Mouse (Mus musculus): ENCODE data around the gene Invs. TPM values are rescaled to one million over a fixed set of nuclear protein-coding genes. Genes with fewer than 3 reads are reported as not detected.
"Not testable (repeated sequence)": the region's sequence is repeated elsewhere in the genome, so short reads cannot be mapped to it uniquely, and the experiment has no call there.

Gene Invs
- polyA plus RNA-seq, 1 experiment from 2014 or later = 4.5 TPM

DNA sequence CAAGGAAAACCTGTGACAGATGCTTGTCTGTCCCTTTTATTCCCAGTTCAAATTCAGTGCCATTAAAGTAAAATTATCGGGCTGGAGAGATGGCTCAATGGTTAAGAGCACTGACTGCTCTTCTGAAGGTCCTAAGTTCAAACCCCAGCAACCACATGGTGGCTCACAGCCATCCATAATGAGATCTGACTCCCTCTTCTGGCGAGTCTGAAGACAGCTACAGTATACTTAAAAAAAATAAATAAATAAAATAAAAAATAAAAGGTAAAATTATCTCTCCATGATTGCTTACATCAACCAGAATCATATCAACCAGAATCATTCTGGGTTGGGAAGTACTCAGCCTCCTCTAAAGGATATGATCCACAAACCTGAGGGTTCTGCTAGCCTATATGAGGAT is 48.5 kb downstream of the Invs start:
- 62% methylated on average over 2 of the region's 2 CpGs for WGBS
- ATAC-seq (ENCODE audit: extremely low read depth, insufficient number of reproducible peaks, low FRiP score, low TSS enrichment) = no peak
- H3K4me2 ChIP-seq = no peak overlapping the region

DNA sequence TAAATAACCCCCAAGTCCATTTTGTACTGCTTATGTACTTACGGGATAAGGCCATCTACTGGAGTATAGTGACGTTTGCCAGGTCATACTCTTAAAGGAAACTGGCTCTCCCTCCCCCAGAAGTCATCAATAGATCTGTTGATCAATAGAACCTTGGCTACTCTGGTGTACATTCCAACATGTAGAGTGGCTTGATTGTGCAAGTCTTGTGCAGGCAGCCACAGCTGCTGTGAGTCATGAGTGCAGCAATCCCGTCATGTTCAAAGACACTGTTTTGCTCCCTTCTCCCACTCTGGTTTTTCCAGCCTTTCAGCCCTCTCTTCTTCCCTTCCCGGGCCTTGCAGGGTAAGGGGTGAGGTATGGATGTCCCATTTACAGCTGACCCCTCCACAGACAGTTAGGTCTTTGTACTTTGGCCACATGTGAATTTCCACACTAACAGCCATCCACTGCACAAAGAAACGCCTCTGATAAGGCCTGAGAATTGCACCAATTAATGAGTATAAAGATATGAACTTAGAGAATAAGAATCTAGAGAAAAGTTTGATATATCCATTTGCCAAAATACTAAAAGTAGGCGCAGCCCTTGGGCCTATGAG is 53.0 kb downstream of the Invs start:
- no peak for ATAC-seq (ENCODE audit: extremely low read depth, insufficient number of reproducible peaks, low FRiP score, low TSS enrichment)
- Histone ChIP-seq H3K9ac (no peak overlapping the region), H3K4me2 (no peak overlapping the region), H3K36me3 (no peaks in the 10 kb centered on the region), H3K9me3 (no peaks in the 10 kb centered on the region), H3K27ac (replicated peaks) (no peak overlapping the region), H3K4me1 (no peaks in the 10 kb centered on the region), H3K4me3 (no peak overlapping the region), H3K27me3 (replicated peaks) (no peaks in the 10 kb centered on the region)
- WGBS = 73% methylated on average over 6 of the region's 6 CpGs

More for the DNA sequence above, 48.5 kb downstream of the Invs start:
- no peak overlapping the region for H3K27ac ChIP-seq (replicated peaks)
- H3K4me3 ChIP-seq = no peak overlapping the region
- no peak overlapping the region for H3K9ac ChIP-seq
- H3K4me1 ChIP-seq = no peaks in the 10 kb centered on the region
- no peaks in the 10 kb centered on the region for H3K9me3 ChIP-seq
- H3K36me3 ChIP-seq = no peaks in the 10 kb centered on the region
- no peaks in the 10 kb centered on the region for H3K27me3 ChIP-seq (replicated peaks)

DNA sequence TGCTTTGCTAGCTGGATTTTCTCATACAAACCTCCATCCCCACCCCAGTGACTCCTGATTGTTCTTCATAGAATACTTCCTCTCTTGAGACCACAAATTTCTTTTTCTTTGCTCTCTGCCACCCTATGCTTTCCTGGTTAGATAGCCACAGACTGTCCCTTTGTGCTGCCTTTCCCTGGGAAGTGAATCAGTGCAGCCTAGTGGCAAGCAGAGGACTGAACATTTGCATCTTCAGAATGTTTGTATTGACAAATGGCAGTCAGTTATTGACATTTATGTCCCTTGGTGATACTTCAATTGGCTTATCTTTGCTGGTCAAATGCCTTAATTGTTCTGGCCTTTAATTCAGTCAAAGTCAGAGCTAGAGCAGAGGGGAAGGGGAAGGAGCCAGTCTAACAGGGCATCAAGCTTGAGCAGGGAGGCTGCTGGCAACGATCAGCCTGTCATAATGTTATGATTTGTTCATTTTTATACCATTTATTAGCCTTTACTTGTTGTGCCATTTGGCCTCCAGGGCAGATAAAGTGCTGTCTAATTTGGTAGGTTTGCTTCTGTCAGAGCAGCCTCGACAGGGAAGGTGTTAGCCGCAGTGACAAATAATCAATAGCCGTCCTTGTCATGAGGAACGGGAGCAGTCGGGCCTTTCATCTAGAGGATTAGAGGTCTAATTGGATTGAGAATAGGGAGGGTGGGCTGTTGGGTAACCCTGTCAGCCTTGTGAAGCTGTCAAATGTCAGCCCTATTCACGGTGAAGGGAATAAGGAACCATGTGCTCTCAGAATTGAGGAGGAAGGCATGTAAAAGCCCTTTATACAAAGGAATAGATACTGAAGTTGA is 55.6 kb downstream of the Invs start:
- 25% methylated on average over 7 of the region's 7 CpGs for WGBS
- H3K4me2 ChIP-seq = no peak overlapping the region

DNA sequence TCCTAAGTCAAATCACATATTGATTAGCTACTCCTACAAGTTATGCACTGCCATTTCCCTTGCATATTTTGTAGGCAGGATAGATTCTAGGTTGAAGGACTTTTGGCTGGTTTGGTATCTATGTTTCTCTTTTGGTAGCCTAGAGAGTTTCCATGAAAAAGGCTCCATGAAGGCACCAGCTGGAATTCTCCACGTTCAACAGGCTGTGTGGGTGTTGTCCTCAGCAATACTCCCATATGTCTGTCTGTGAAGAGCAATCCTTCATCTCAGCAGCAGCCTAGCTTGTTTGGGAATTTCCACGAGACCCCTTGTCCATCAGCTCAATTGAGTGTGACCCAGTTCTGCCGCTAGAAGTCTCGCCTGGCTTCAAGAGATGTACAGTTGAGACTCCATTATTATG is 63.1 kb downstream of the Invs start:
- WGBS = 70% methylated on average over 4 of the region's 4 CpGs
- Histone ChIP-seq H3K9me3 (no peaks in the 10 kb centered on the region), H3K9ac (no peak overlapping the region), H3K4me1 (no peaks in the 10 kb centered on the region), H3K4me2 (no peak overlapping the region), H3K27ac (replicated peaks) (no peak overlapping the region), H3K27me3 (replicated peaks) (no peaks in the 10 kb centered on the region), H3K36me3 (0 out of 2 replicates have a peak, but pooled peaks cover 3% of the 10 kb centered on the region), H3K4me3 (no peak overlapping the region)
- ATAC-seq (ENCODE audit: extremely low read depth, insufficient number of reproducible peaks, low FRiP score, low TSS enrichment) = no peak

More for the DNA sequence above, 55.6 kb downstream of the Invs start:
- Histone ChIP-seq H3K36me3 (no peaks in the 10 kb centered on the region), H3K9ac (no peak overlapping the region), H3K27me3 (replicated peaks) (no peaks in the 10 kb centered on the region), H3K4me3 (no peak overlapping the region), H3K27ac (replicated peaks) (no peak overlapping the region), H3K4me1 (no peaks in the 10 kb centered on the region), H3K9me3 (no peaks in the 10 kb centered on the region)
- no peak for ATAC-seq (ENCODE audit: extremely low read depth, insufficient number of reproducible peaks, low FRiP score, low TSS enrichment)

DNA sequence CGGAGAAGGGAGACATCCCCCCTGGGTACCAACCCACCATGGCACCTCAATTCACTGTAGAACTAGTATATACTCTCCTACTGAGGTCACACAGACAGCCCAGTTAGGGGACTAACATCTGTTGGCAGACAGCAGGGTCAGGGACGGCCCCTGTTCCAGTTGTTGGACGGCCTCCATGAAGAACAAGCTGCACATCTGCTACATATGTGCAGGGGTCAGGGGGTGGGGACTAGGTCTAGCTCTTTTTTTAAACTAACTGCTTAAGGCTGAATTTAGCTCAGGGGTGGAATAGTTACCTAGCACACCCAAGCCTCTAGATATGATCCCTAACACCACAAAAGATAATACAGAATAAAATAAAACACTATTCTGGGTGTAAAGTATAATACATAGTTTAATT is 82.8 kb downstream of the Invs start:
- 60% methylated on average over 3 of the region's 3 CpGs for WGBS
- Histone ChIP-seq H3K4me3 (no peak overlapping the region), H3K9ac (no peak overlapping the region), H3K27ac (replicated peaks) (no peak overlapping the region), H3K9me3 (no peaks in the 10 kb centered on the region), H3K4me2 (no peak overlapping the region), H3K27me3 (replicated peaks) (no peaks in the 10 kb centered on the region), H3K36me3 (no peaks in the 10 kb centered on the region), H3K4me1 (no peaks in the 10 kb centered on the region)
- ATAC-seq (ENCODE audit: extremely low read depth, insufficient number of reproducible peaks, low FRiP score, low TSS enrichment) = no peak

DNA sequence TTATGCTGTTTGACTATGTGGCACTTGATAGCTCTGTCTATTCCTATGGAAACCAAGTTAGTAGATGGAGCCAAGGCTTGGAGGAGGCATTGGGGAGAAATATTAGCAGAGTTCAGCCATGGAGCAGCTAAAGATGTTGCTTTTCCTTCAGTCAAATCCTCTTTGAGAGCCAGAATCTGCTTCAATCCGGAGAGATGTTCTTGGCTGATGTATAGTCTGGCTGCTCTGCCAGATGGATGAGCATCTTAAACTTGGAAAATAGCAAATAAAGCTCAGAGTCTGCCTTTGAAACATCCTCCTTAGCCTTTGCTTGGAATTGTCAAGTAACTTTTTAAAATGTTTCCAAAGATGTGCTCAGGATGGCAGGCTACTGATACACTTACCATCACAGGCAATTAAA is 91.5 kb downstream of the Invs start:
- 68% methylated on average over 1 of the region's 1 CpGs for WGBS
- H3K9ac ChIP-seq = no peak overlapping the region
- no peaks in the 10 kb centered on the region for H3K9me3 ChIP-seq
- H3K36me3 ChIP-seq = no peaks in the 10 kb centered on the region
- no peak overlapping the region for H3K4me3 ChIP-seq
- H3K27me3 ChIP-seq (replicated peaks) = no peaks in the 10 kb centered on the region
- H3K4me2 ChIP-seq = no peak overlapping the region
- no peak for ATAC-seq (ENCODE audit: extremely low read depth, insufficient number of reproducible peaks, low FRiP score, low TSS enrichment)
- no peaks in the 10 kb centered on the region for H3K4me1 ChIP-seq
- H3K27ac ChIP-seq (replicated peaks) = no peak overlapping the region

DNA sequence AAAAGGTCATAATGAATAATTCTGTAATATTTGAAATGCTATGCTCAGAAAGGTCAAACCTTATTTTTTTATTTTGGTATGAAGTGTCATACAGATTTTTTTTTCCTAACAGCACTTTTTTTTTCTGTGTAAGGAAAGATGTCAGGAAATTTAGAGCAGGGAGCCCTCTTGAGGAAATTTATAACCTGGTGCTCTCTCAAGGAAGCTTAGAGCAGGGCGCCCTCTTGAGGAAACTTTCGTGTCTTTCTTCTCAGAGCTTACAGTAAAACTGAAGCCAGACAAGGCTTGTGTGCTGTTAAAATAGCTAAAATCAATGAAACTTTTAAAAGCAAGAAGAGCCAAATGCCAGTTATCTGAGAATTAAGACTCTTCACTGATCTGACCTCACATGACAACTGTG is 101.4 kb downstream of the Invs start:
- Histone ChIP-seq H3K9me3 (no peaks in the 10 kb centered on the region), H3K4me2 (no peak overlapping the region), H3K4me3 (no peak overlapping the region), H3K9ac (no peak overlapping the region), H3K36me3 (no peaks in the 10 kb centered on the region), H3K27ac (replicated peaks) (no peak overlapping the region), H3K4me1 (no peaks in the 10 kb centered on the region), H3K27me3 (replicated peaks) (no peaks in the 10 kb centered on the region)
- ATAC-seq (ENCODE audit: extremely low read depth, insufficient number of reproducible peaks, low FRiP score, low TSS enrichment) = no peak
- WGBS = 1% methylated on average over 2 of the region's 2 CpGs

DNA sequence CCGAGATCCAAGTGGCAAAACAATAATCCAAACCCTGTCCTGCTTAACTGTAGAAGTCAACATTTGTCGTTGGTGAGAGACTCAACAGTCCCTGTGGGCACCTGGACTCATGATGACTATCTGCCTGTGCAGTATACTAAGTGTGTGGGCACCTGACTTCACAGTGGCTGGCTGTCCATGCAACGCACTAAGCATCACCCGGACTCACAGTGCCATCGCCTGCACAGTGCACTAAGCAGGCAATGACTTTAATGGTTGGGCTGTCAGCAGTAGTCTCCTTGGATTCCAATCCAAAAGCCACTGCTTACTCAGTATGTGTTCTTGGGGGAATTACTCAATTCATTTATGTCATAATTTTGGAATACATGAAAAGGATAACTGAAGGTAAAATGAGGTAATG is 102.9 kb downstream of the Invs start:
- WGBS = 82% methylated on average over 5 of the region's 5 CpGs
- ATAC-seq (ENCODE audit: extremely low read depth, insufficient number of reproducible peaks, low FRiP score, low TSS enrichment) = no peak
- H3K4me2 ChIP-seq = no peak overlapping the region
- no peaks in the 10 kb centered on the region for H3K27me3 ChIP-seq (replicated peaks)
- no peak overlapping the region for H3K4me3 ChIP-seq
- H3K27ac ChIP-seq (replicated peaks) = no peak overlapping the region
- H3K9me3 ChIP-seq = no peaks in the 10 kb centered on the region
- H3K9ac ChIP-seq = no peak overlapping the region
- H3K4me1 ChIP-seq = no peaks in the 10 kb centered on the region
- no peaks in the 10 kb centered on the region for H3K36me3 ChIP-seq

DNA sequence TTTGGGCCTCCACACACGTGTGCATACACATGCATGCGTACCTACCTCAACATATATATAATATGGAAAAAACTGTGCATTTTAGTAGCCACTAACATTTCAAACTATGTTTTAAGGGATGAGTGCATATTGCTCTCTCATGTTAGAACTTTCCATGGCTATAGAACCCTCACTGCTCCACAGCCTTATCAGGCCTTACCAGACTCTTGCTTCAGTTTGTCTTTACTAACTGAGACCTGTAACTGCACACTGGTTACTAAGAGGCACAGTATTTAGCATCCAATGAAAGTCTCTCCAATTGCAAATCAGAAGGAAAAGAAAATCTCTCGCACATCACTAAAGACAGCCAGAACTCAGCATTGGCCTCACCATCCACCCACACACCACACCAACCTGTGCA is 117.4 kb downstream of the Invs start:
- Histone ChIP-seq H3K36me3 (peaks cover 9% of the 10 kb centered on the region), H3K4me1 (peaks cover 7% of the 10 kb centered on the region; the same call in 1 of the 2 replicates), H3K27me3 (replicated peaks) (no peaks in the 10 kb centered on the region), H3K9me3 (no peaks in the 10 kb centered on the region), H3K9ac (no peak overlapping the region), H3K27ac (replicated peaks) (no peak overlapping the region), H3K4me2 (no peak overlapping the region), H3K4me3 (no peak overlapping the region)
- no peak for ATAC-seq (ENCODE audit: extremely low read depth, insufficient number of reproducible peaks, low FRiP score, low TSS enrichment)
- WGBS = 84% methylated on average over 3 of the region's 3 CpGs

DNA sequence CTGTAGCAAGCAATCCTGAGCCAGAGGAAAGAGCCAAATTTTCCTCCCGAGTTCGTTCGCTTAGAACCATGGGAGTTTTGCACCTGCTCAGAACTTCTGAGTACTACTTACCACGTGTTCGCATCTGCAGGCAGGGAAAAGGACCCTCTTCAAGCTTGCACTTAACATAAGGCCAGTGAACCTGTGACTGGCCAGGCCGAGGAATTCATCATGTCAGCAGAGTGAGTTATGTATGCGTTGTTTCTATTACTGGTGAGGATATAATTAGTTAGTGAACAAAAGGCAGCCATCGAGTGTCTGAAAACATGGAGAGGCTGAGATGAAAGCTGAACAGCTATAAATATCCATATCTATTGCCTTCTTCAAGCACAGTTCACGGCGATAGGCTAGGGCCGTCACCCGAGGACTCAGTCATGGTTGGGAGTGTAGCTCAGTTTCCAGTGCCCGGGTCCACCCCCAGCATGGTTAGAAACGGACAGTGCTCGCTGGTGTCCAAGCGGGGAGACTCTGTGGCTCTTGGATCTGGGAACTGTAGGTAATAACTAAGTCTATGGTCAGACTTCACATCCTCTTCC is 123.6 kb downstream of the Invs start:
- 37% methylated on average over 16 of the region's 16 CpGs for WGBS
- H3K36me3 ChIP-seq = no peaks in the 10 kb centered on the region; the same call in 1 of the 2 replicates
- H3K4me3 ChIP-seq = no peak overlapping the region
- H3K27me3 ChIP-seq (replicated peaks) = no peaks in the 10 kb centered on the region
- peak overlapping the region; percentile 9; the same call in 1 of the 2 replicates for H3K4me2 ChIP-seq
- peaks cover 28% of the 10 kb centered on the region for H3K4me1 ChIP-seq
- no peak overlapping the region for H3K9ac ChIP-seq
- peak; percentile 71; the same call in 1 of the 2 replicates for ATAC-seq (ENCODE audit: extremely low read depth, insufficient number of reproducible peaks, low FRiP score, low TSS enrichment)
- H3K27ac ChIP-seq (replicated peaks) = peak overlapping the region; percentile 86
- H3K9me3 ChIP-seq = no peaks in the 10 kb centered on the region

DNA sequence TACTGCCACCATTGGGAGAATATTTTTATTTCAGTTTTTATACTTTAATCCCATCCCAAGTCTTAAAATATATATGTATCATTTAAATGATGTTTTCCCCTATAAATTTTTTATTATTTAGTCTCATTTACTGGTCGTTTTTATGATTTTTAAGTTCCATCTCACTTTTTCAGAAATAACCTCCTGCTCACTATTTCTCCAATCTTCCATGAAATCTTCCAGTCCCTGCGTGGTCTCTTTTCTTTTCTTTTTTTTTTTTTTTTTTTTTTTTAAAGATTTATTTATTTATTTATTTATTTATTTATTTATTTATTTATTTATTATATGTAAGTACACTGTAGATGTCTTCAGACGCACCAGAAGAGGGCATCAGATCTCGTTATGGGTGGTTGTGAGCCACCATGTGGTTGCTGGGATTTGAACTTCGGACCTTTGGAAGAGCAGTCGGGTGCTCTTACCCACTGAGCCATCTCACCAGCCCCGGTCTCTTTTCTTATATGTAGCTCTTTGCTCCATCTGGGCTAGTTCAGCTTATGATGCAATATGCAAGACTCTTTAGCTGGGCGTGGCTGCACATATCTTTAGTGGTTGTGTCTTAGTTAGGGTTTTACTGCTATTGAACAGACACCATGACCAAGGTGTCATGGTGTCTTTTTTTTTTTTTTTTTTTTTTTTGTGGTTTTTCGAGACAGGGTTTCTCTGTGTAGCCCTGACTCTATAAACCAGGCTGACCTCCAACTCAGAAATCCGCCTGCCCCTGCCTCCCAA is 126.3 kb downstream of the Invs start:
- ATAC-seq (ENCODE audit: extremely low read depth, insufficient number of reproducible peaks, low FRiP score, low TSS enrichment); H3K27ac ChIP-seq (replicated peaks); H3K4me3 ChIP-seq; H3K9ac ChIP-seq; H3K9me3 ChIP-seq; H3K4me2 ChIP-seq; H3K27me3 ChIP-seq (replicated peaks); H3K36me3 ChIP-seq: not testable (repeated sequence)
- 81% methylated on average over 10 of the region's 10 CpGs for WGBS
- peaks cover 28% of the 10 kb centered on the region for H3K4me1 ChIP-seq

All from heart, embryonic 13.5 days (tissue).